Mouse (Mus musculus) bone marrow, adult 2 months (tissue): ENCODE measurements around the gene Sned1. TPM values are rescaled to one million over a fixed set of nuclear protein-coding genes. Genes with fewer than 3 reads are reported as not detected.
A peak's percentile ranks its signal among the peaks of the same experiment; 100 is the strongest.
"Not testable (repeated sequence)": the region's sequence is repeated elsewhere in the genome, so short reads cannot be mapped to it uniquely, and the experiment has no call there.

Experiments used
- H3K27ac ChIP-seq: fragments of 200-500 bp; 2 replicates; pipeline ENCODE4 v1.5.1; 2012; ENCODE audit warnings: low read depth, mild to moderate bottlenecking, control low read depth, inconsistent platforms, low read length; ENCODE audit not compliant: control insufficient read depth, poor library complexity, insufficient read depth
- H3K4me1 ChIP-seq: fragments of 200-500 bp; 2 replicates; pipeline ENCODE4 v1.6.1; 2011; ENCODE audit warnings: low read length; ENCODE audit not compliant: control insufficient read depth, insufficient read depth
- H3K4me3 ChIP-seq: fragments of 200-500 bp; replicated peaks from 2 replicates; pipeline ENCODE3; 2011; ENCODE audit warnings: mild to moderate bottlenecking, low read depth, low read length, control low read depth; ENCODE audit not compliant: control insufficient read depth
- CTCF ChIP-seq: fragments of 200-500 bp; IDR thresholded peaks from 2 replicates; pipeline ENCODE4 v1.5.1; 2011; ENCODE audit warnings: low read length, control low read depth; ENCODE audit not compliant: control insufficient read depth, insufficient read depth
- POLR2A ChIP-seq: fragments of 200-500 bp; IDR thresholded peaks from 2 replicates; pipeline ENCODE4 v1.6.1; 2011; ENCODE audit warnings: low read depth, mild to moderate bottlenecking, control low read depth, low read length, borderline replicate concordance; ENCODE audit not compliant: control insufficient read depth
- WGBS: fragments of 180-500 bp; shearing (Covaris S2); methylation state at CpG from one replicate; pipeline ENCODE4 v1.1.7; 2018; 5-methylcytosine and 5-hydroxymethylcytosine counted together
- polyA plus RNA-seq: library from polyadenylated mRNA; stranded (reverse); fragments of >200 nt; gene quantifications from 2 replicates; pipeline ENCODE4 v1.2.4, GENCODE M21; 2011; ENCODE audit warnings: low replicate concordance; ENCODE audit not compliant: missing spikeins, insufficient read depth, insufficient read length

The Sned1 gene
- polyA plus RNA-seq, 1 experiment, result 4.7 TPM

DNA sequence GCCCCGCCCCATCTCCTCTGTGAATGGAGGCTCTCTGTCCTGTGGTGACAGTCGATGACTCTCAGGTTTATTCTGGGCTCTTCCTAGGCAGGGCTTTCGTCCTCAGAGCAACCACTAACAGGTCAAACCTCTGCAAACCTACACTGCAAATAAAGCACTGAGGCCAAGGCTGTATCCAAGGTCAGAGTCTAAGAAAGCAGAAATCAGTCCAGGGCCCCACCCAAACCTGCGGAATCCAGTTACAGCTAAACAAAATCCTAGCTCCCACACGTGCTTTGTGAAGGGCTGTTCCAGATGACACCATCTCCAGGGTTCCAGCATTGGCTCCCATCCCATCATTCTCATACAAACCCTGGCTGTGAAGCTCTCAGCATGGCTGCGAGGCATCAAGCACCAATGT lies 39.9 kb downstream of the Sned1 start:
- WGBS, result 67% methylated on average over 6 of the region's 6 CpGs
- Histone ChIP-seq H3K27ac (no peak overlapping the region), H3K4me1 (no peaks in the 10 kb centered on the region), H3K4me3 (no peak overlapping the region)
- TF ChIP-seq POLR2A (no peak), CTCF (no peak)

- 72% methylated on average over 7 of the region's 7 CpGs for WGBS
- Histone ChIP-seq H3K27ac (no peak overlapping the region), H3K4me3 (no peak overlapping the region), H3K4me1 (no peaks in the 10 kb centered on the region)
- TF ChIP-seq CTCF, result no peak
- TF ChIP-seq POLR2A, result no peak
Observed at GRCm38 (mm10) chr1:93277041-93277440, 41.4 kb downstream of the Sned1 start.

DNA sequence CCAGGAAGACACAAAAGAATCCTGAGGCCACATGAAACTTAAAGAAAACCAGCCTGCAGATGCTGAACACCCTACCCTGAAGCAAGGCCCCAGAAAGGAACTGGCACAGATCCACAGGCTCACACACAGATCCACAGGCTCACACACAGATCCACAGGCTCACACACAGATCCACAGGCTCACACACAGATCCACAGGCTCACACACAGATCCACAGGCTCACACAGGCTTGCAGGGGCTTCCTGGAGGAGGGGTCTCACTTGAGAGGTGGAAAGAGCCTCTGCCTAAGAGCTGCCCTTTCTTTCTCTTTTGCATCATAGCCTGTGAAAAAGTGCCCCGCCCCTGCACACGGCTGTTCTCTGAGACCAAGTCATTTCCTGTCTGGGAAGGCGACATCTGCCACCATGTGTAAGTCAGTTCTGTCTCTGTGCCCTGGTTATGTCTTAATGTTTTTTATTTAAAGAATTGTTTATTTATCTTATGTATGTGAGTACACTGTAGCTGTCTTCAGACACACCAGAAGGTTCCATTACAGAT lies 54.1 kb downstream of the Sned1 start:
- Histone ChIP-seq H3K4me3 (no peak overlapping the region), H3K27ac (peak overlapping the region; percentile 66), H3K4me1 (peaks cover 7% of the 10 kb centered on the region)
- WGBS, result 0% methylated on average over 3 of the region's 3 CpGs
- TF ChIP-seq CTCF (no peak), POLR2A (no peak)

GRCm38 (mm10) chr1:93290956-93291355 lies 55.3 kb downstream of the Sned1 start:
- peaks cover 5% of the 10 kb centered on the region for H3K4me1 ChIP-seq
- H3K27ac ChIP-seq, result no peak overlapping the region
- TF ChIP-seq CTCF (no peak), POLR2A (no peak)
- no peak overlapping the region for H3K4me3 ChIP-seq
- WGBS, result 26% methylated on average over 4 of the region's 4 CpGs

DNA sequence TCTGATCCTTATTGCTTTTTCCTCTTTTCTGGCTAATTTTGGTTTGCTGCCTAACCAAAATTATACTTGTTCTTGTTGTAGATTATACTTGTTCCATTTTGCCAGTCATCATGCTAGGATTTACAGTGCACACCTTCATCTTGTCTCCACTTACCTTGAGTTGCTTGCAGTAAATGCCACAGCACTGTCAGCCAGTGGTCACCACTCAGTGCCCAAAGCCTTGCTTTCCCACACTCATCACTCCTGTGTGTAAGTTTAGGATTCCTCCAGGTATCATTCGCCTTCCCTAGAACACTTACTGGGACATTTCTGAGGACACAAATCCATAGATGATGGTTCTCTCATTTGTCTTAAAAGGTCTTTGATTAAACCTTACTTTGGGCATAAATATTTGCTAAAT lies 56.0 kb downstream of the Sned1 start:
- Histone ChIP-seq H3K4me3 (no peak overlapping the region), H3K27ac (no peak overlapping the region), H3K4me1 (peaks cover 5% of the 10 kb centered on the region)
- no peak for TF ChIP-seq CTCF
- no peak for TF ChIP-seq POLR2A
- 84% methylated on average over 1 of the region's 1 CpGs for WGBS

DNA sequence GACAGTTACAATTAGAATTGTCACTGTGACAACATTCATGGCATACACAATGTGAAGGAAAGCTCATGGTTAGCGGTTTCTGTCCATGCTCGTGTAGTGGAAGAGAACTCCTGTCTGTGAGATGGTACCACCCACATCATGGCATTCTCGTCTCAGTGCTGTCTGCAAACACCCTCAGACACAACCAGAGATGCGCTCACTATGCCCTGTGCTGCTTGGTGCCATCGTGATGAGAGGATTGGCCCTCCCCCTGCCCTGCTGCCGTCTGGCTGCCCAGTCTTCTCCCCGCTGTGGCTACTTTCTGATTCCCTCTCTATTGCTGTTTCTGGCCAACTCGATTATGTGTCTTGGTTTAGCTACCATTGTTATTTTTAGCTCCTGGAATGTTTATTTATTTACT lies 56.4 kb downstream of the Sned1 start:
- WGBS, result 80% methylated on average over 8 of the region's 8 CpGs
- H3K4me1 ChIP-seq, result peaks cover 5% of the 10 kb centered on the region
- no peak overlapping the region for H3K27ac ChIP-seq
- H3K4me3 ChIP-seq, result no peak overlapping the region
- TF ChIP-seq POLR2A (no peak), CTCF (no peak)

- 77% methylated on average over 3 of the region's 3 CpGs for WGBS
- not testable (repeated sequence) for H3K4me1 ChIP-seq, H3K27ac ChIP-seq, H3K4me3 ChIP-seq
Observed at GRCm38 (mm10) chr1:93294491-93294890, 58.9 kb downstream of the Sned1 start.

- 83% methylated on average over 4 of the region's 4 CpGs for WGBS
- H3K27ac ChIP-seq, result no peak overlapping the region
- no peak overlapping the region for H3K4me3 ChIP-seq
- TF ChIP-seq CTCF, result no peak
- no peak for TF ChIP-seq POLR2A
- no peaks in the 10 kb centered on the region for H3K4me1 ChIP-seq
Observed at GRCm38 (mm10) chr1:93299791-93300190, 64.2 kb downstream of the Sned1 start.

GRCm38 (mm10) chr1:93300578-93300977 lies 64.9 kb downstream of the Sned1 start:
- no peak for TF ChIP-seq POLR2A
- TF ChIP-seq CTCF, result no peak

More at GRCm38 (mm10) chr1:93300578-93300977, 64.9 kb downstream of the Sned1 start:
- Histone ChIP-seq H3K4me3 (no peak overlapping the region), H3K27ac (no peak overlapping the region), H3K4me1 (no peaks in the 10 kb centered on the region)
- 88% methylated on average over 3 of the region's 3 CpGs for WGBS
